Mouse (Mus musculus) ES-Bruce4 (cell line): ENCODE results near the gene Fbxo6.

Experiments
- EP300 ChIP-seq: IDR thresholded peaks from 2 replicates; pipeline ENCODE4 v1.6.1; 2011; ENCODE audit warnings: low read depth, low read length; ENCODE audit not compliant: insufficient read depth
- POLR2A ChIP-seq: IDR thresholded peaks from one replicate; pipeline ENCODE4 v1.8.1; 2011; ENCODE audit warnings: low read length; ENCODE audit not compliant: insufficient read depth

- no peak for TF ChIP-seq POLR2A
- TF ChIP-seq EP300: no peak
Observed at GRCm38 (mm10) chr4:148116657-148117056, 35.3 kb downstream of the Fbxo6 start.
